Mouse (Mus musculus) embryonic facial prominence, embryonic 13.5 days (tissue): ENCODE measurements around the gene Tbc1d22a. TPM values are rescaled to one million over a fixed set of nuclear protein-coding genes. Genes with fewer than 3 reads are reported as not detected.

ENCODE experiments used
- ATAC-seq: fragments of 200-750 bp; cut with Nextera tagmentation; 2 replicates; pipeline ENCODE4 v1.8.0; 2017; ENCODE audit warnings: low read depth; ENCODE audit not compliant: insufficient number of reproducible peaks, insufficient read depth, low FRiP score, low TSS enrichment
- H3K27ac ChIP-seq: fragments of 300-500 bp; sonication (generic); 2 replicates; pipeline ENCODE4 v1.5.1; 2015; ENCODE audit warnings: moderate library complexity, mild to moderate bottlenecking, inconsistent platforms
- H3K27me3 ChIP-seq: fragments of 300-500 bp; sonication (generic); 2 replicates; pipeline ENCODE4 v1.6.1; 2015; ENCODE audit warnings: mild to moderate bottlenecking, inconsistent platforms
- H3K36me3 ChIP-seq: fragments of 300-500 bp; sonication (generic); 2 replicates; pipeline ENCODE4 v1.6.1; 2015; ENCODE audit warnings: mild to moderate bottlenecking, inconsistent platforms
- H3K4me1 ChIP-seq: fragments of 300-500 bp; sonication (generic); 2 replicates; pipeline ENCODE4 v1.6.1; 2015; ENCODE audit warnings: inconsistent platforms
- H3K4me2 ChIP-seq: fragments of 300-500 bp; sonication (generic); 2 replicates; pipeline ENCODE4 v1.6.1; 2015; ENCODE audit warnings: moderate library complexity, mild to moderate bottlenecking, inconsistent platforms
- H3K4me3 ChIP-seq: fragments of 300-500 bp; sonication (generic); 2 replicates; pipeline ENCODE4 v1.5.1; 2015; ENCODE audit warnings: mild to moderate bottlenecking, inconsistent platforms
- H3K9ac ChIP-seq: fragments of 300-500 bp; sonication (generic); 2 replicates; pipeline ENCODE4 v1.6.1; 2015; ENCODE audit warnings: mild to moderate bottlenecking, inconsistent platforms
- H3K9me3 ChIP-seq: fragments of 300-500 bp; sonication (generic); 2 replicates; pipeline ENCODE4 v1.6.1; 2016; ENCODE audit warnings: inconsistent platforms
- WGBS: fragments of 180-500 bp; shearing (Covaris S2); methylation state at CpG from one replicate; pipeline ENCODE4 v1.1.7; 2015; ENCODE audit warnings: mixed read lengths; 5-methylcytosine and 5-hydroxymethylcytosine counted together
- polyA plus RNA-seq: library from polyadenylated mRNA; unstranded; fragments of >200 nt; fragmentation: Nextera tagmentation; extraction: Ambion mirVana; gene quantifications from 2 replicates; pipeline ENCODE4 v1.2.1, GENCODE M21; 2015

Tbc1d22a gene
- polyA plus RNA-seq: 10.8 and 12.8 TPM in 2 replicates

DNA sequence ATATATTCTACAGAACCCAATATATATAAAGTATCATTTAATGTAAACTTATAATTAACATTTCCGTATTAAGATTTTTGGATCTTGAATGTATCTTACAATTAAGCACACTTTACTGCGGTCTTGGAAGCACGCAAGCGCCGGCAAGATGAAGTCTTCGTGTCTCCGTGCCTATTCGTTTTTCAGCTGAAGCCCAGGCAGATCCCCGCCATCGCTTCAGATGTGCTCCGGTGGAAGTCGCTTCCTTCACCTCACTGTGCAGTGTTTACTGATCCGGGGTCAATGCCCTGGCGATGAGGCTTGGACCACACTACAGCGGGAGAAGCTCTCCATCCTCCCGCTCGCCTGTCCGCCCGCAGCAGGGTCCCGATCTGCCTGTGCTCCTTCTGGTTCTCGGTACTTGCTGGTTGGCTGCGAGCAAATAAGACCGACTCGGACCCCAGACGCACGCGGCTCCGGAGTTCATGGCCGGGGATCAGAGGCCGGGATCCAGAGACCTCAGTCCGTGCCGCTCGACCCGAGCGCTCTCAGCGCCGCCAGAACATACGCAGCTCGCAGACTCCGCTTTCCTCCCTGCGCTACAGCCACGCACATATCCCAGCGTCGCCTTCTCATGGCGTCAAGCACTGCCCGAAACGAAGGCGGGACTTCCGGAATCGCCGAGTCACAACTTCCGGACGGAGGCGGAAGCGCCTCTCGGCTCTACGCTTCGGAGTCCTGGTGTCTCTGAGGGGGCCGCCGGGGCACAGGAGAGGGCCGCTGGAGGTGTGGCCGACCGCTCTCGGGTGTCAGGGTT, at the start of gene Tbc1d22a:
Gene Tbc1d22a, plus strand, starts transcription at position 707 of the 796 bp plus-strand sequence.
- H3K27ac ChIP-seq: peak within 1 kb of the TSS; percentile 91
- peak within 1 kb of the TSS; percentile 93 for H3K9ac ChIP-seq
- H3K4me3 ChIP-seq: peak within 1 kb of the TSS; percentile 97
- peaks cover 22% of the 10 kb centered on the region for H3K4me1 ChIP-seq
- H3K36me3 ChIP-seq: 0 out of 2 replicates have a peak, but pooled peaks cover 3% of the 10 kb centered on the region
- H3K4me2 ChIP-seq: peak within 1 kb of the TSS; percentile 99
- ATAC-seq: peak; percentile 80
- H3K27me3 ChIP-seq: no peaks in the 10 kb centered on the region
- no peaks in the 10 kb centered on the region for H3K9me3 ChIP-seq
- under 1% methylated on average over 64 of the region's 64 CpGs for WGBS

DNA sequence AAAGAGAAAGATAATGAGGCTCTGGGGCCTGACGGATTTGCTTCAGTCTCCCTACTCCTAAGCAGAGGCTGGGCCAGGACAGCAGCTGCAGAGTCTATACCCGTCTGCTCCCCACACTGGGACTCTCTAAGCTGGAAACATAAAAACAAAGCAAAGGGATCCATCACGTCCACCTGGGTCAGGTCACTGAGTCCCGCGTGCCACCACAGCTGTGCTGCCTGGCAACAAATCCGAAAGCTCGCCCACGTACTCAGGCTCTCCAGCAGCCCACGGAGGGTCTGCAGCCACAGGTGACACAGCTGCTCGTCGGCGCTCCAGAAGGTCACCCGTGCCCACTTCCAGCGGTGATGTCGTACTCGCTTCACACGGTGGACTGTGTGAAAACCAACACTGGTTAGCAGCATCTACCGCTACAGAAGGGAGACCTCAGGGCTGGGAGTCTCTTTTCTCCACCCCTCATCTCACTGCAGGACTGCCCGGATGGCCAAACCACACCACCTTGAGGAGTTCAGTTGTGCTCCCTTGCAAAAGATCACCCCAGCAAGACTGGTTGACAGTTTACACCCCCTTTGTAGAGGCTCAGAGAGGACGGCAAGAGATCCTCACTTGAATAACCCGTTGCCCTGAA, 49.4 kb upstream of the Tbc1d22a start:
- Histone ChIP-seq H3K27ac (no peak overlapping the region), H3K4me2 (no peak overlapping the region), H3K9ac (no peak overlapping the region), H3K36me3 (peaks cover 36% of the 10 kb centered on the region), H3K4me3 (no peak overlapping the region), H3K27me3 (no peaks in the 10 kb centered on the region), H3K9me3 (no peaks in the 10 kb centered on the region), H3K4me1 (peaks cover 18% of the 10 kb centered on the region)
- ATAC-seq: no peak
- 86% methylated on average over 21 of the region's 21 CpGs for WGBS

DNA sequence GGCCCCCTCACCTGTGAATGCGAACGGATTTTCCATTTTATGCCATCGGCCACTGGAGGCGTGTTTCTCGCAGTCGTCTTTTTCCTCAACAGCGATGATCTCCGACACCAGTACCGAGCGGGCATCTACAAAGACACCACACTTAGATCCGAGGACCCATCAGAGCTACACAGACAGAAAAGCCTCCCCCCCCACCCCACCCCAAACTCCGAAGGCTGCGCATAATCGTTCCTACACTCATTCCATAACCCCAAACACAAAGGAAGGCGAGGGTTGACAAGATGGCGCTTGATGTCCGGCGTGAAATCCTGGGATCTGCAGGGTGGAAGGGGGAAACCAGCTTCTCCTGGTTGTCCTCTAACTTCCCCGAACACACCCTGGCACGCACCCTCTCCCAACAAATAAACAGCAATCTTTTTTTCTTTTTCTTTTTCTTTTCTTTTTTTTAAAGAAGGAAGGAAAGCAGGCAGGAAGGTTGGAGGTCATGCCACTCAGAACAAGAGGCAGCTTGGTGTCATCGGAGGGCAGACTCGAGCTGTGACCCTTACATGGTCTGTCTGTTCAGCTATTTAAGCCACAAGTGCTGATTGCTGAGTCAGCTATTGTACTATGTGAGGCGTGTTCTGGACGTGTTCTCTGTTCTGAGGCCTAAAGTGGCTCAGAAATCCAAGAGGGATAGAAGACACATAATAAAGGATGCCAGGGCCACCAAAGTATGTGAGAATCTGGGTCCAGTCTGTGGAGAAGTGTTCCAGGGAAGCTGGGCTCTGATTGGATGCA, 48.3 kb upstream of the Tbc1d22a start:
- peaks cover 23% of the 10 kb centered on the region for H3K4me1 ChIP-seq

DNA sequence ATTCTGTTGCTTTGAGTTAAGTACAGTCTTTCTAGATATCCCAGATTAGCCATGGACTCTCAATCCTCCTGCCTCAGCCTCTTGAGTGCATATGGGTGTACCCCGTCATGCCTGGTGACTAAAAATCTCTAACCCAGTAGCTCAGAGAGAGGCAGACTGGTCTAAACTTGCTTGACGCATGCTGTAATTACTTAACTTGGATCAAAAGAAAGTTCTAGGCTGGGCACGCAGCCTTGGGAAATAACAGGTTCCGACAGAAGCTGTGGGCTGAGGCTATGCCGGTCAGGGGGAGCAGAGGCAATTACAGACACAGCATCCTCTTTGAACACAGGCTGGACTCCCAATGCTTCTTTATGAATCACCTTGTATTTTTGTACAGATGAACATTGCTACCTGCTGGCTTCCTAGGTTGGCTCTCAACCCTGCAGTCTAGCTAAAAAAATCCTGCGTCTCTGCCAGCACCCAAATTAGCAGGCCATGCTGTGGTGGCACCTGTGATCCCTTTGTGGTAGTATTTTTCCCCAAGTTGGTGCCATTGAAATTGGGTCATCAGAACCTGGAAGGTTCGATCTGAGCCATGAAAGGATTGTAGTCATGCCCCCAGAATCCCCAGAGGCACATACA, 47.1 kb upstream of the Tbc1d22a start:
- no peaks in the 10 kb centered on the region for H3K9me3 ChIP-seq
- peaks cover 26% of the 10 kb centered on the region for H3K36me3 ChIP-seq
- ATAC-seq: no peak
- 77% methylated on average over 7 of the region's 7 CpGs for WGBS
- no peaks in the 10 kb centered on the region for H3K27me3 ChIP-seq
- no peak overlapping the region for H3K4me2 ChIP-seq
- H3K27ac ChIP-seq: no peak overlapping the region; the same call in 1 of the 2 replicates
- peaks cover 31% of the 10 kb centered on the region for H3K4me1 ChIP-seq
- no peak overlapping the region for H3K4me3 ChIP-seq
- H3K9ac ChIP-seq: no peak overlapping the region

More for the DNA sequence above, 48.3 kb upstream of the Tbc1d22a start:
- no peak overlapping the region for H3K4me3 ChIP-seq
- no peaks in the 10 kb centered on the region for H3K27me3 ChIP-seq
- no peak for ATAC-seq
- H3K9ac ChIP-seq: no peak overlapping the region
- H3K4me2 ChIP-seq: no peak overlapping the region
- H3K36me3 ChIP-seq: peaks cover 36% of the 10 kb centered on the region
- H3K9me3 ChIP-seq: no peaks in the 10 kb centered on the region
- H3K27ac ChIP-seq: no peak overlapping the region
- WGBS: 89% methylated on average over 24 of the region's 24 CpGs

DNA sequence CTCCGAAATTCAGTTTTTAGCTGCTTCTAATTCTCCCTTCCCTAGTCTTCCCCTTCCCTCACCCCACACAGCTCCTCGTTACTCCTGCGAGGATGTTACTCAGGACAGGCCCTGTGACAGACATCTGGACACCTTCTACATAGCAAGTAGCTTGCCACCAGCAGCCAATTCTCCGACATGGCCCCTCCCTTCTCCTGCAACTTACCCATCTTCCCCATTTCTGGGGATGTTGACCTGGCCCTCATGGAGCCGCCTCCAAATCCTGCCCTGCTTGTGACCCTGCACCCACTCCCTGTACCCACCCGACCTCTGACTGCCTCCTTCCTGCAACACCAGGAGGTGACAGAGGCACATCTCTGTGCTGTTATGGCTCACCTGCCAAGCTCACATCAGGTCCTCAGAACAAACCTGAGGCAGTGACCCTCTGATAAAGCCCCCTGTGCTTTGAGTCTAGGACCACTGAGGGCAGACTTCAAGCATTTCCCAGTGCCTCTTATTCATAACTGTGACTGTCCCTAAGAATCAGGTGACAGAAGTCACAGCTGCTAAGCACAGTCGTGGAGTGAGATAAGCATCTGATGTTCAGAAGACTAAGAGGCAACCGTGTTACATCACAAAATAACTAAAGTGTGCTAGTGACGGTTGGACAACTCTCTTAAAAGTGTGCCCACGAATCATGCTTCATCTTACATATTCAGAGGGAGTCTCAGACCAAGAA, 46.3 kb upstream of the Tbc1d22a start:
- H3K36me3 ChIP-seq: peaks cover 19% of the 10 kb centered on the region
- H3K4me3 ChIP-seq: no peak overlapping the region
- no peak for ATAC-seq
- H3K27ac ChIP-seq: no peak overlapping the region; the same call in 1 of the 2 replicates
- peaks cover 39% of the 10 kb centered on the region for H3K4me1 ChIP-seq
- no peaks in the 10 kb centered on the region for H3K27me3 ChIP-seq
- H3K4me2 ChIP-seq: no peak overlapping the region
- WGBS: 72% methylated on average over 10 of the region's 10 CpGs
- H3K9ac ChIP-seq: no peak overlapping the region
- H3K9me3 ChIP-seq: no peaks in the 10 kb centered on the region

DNA sequence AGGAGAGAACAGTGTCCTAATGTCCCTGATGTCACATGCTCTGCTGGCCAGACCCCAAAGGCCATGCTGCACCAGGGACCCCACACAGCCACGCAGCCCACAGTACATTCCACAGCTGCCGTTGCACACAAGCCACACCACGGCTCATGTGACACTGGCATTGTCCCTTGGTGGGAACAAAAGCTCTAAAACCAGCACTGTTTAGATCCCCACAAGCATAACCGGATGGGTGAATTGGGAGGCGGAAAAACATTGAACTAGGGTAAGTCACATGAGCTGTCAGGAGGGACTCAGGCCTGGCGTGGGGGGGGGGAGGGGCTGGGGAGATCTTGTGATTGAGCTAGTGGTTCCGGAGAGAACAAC, 45.8 kb upstream of the Tbc1d22a start:
- Histone ChIP-seq H3K4me3 (no peak overlapping the region), H3K9ac (no peak overlapping the region), H3K36me3 (peaks cover 16% of the 10 kb centered on the region), H3K9me3 (no peaks in the 10 kb centered on the region), H3K27me3 (no peaks in the 10 kb centered on the region), H3K27ac (no peak overlapping the region), H3K4me1 (peaks cover 44% of the 10 kb centered on the region), H3K4me2 (no peak overlapping the region)
- 44% methylated on average over 7 of the region's 7 CpGs for WGBS
- ATAC-seq: no peak

DNA sequence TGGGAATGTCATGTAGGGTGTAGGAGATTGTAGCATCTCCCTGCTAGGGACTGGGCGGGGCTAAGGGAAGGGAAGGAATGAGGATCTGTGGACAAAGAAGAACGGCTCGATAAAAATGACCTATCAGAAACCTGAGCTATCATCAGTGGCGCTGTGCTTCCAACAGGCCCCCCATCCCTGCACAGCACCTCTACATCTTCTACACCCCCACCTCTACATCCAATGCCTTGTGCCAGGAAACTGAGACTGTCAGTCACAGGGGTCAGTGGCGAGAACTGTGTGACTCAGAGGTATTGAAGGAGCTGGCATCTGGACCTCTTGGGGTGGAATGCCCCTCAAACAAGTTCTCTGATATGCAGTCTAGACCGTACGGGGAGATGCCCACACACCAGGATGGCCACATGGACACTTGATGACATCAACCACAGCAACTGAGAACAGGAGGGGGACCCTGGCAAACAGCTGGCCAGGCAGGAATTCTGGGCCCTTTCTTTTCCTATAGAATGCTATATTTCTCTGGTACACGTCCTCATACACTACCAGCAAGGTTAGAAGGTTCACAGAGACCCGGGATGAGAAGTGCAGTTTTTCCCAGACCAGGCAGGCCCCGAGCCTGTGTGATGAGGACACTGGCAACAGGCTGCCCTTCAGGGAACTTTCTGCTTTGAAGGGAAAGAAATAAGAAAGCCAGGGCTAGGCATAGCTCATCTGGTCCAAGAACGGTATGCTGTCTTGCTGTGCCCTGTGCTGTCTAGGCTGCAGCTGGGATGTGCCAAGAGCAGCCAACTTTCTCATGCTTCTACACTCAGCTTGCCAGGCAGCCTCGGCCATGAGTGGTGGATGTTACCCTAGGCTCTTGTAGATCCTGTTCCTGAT, 45.1 kb upstream of the Tbc1d22a start:
- Histone ChIP-seq H3K9ac (0 out of 2 replicates have a peak overlapping the region, but pooled peaks have one; percentile 27), H3K4me2 (no peak overlapping the region), H3K36me3 (peaks cover 10% of the 10 kb centered on the region), H3K9me3 (no peaks in the 10 kb centered on the region), H3K4me1 (peaks cover 51% of the 10 kb centered on the region), H3K27me3 (no peaks in the 10 kb centered on the region), H3K27ac (0 out of 2 replicates have a peak overlapping the region, but pooled peaks have one; percentile 44), H3K4me3 (no peak overlapping the region)
- ATAC-seq: no peak
- WGBS: 78% methylated on average over 12 of the region's 12 CpGs

DNA sequence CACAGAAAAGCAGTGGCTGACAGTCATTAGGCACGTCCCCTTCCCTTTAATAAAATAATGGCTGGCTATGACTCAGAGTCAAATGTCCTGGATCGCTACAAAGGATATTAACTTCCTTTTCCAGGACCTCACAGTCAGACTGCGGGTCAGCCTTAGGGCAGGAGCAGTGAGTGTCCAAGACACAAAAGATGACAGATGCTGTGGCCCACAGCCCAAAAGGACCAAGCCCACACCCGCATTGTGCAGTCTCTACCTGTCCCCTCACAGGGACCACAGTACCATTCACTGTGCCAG, 44.5 kb upstream of the Tbc1d22a start:
- H3K27ac ChIP-seq: no peak overlapping the region
- H3K4me3 ChIP-seq: no peak overlapping the region
- ATAC-seq: no peak
- 0 out of 2 replicates have a peak overlapping the region, but pooled peaks have one; percentile 27 for H3K9ac ChIP-seq
- no peak overlapping the region for H3K4me2 ChIP-seq
- peaks cover 5% of the 10 kb centered on the region for H3K36me3 ChIP-seq
- WGBS: 66% methylated on average over 4 of the region's 4 CpGs
- H3K27me3 ChIP-seq: no peaks in the 10 kb centered on the region
- peaks cover 57% of the 10 kb centered on the region for H3K4me1 ChIP-seq
- no peaks in the 10 kb centered on the region for H3K9me3 ChIP-seq

DNA sequence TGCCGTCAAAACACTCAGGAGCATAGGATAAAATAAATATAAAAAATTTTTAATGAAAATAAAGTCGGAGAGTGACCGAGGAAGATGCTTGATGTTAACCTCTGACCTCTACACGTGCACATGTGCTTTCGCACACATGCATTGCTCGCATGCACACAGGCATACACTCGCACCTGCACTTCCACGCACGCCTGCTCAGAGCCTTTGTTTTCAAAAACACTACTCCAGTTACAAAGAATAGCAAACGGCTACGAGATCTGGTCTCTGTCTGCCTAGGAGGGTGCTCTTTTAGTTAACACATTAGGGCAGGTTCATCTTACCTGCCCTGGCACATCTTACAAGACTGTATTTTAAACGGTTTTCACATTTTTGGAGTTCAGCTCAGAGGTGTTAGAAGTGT, 42.9 kb upstream of the Tbc1d22a start:
- no peak overlapping the region for H3K4me2 ChIP-seq
- H3K27ac ChIP-seq: no peak overlapping the region
- no peaks in the 10 kb centered on the region for H3K9me3 ChIP-seq
- ATAC-seq: no peak
- no peak overlapping the region for H3K9ac ChIP-seq
- no peaks in the 10 kb centered on the region for H3K27me3 ChIP-seq
- peaks cover 58% of the 10 kb centered on the region for H3K4me1 ChIP-seq
- H3K36me3 ChIP-seq: no peaks in the 10 kb centered on the region
- WGBS: 51% methylated on average over 12 of the region's 12 CpGs
- no peak overlapping the region for H3K4me3 ChIP-seq

DNA sequence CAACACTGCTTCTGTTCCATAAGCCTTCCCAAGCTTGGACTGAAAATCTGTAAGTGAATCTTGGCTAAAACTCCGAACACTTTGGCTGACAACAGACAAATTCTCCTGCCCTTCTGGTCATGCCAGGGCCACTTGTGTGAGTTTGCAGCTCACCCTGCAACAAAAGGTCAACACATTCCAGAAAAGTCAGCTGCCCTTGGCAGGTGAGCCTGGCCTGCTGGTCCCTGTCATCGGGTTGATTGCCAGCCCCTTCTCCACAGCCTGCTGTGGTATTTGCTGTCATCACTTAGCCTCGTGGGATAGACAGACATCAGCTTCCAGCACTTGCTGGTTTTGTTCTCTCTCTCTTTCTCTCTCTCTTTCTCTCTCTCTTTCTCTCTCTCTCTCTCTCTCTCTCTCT, 42.1 kb upstream of the Tbc1d22a start:
- no peak for ATAC-seq
- no peaks in the 10 kb centered on the region for H3K27me3 ChIP-seq
- 47% methylated on average over 3 of the region's 3 CpGs for WGBS
- H3K9me3 ChIP-seq: no peaks in the 10 kb centered on the region
- H3K4me1 ChIP-seq: peaks cover 58% of the 10 kb centered on the region
- H3K36me3 ChIP-seq: no peaks in the 10 kb centered on the region
- no peak overlapping the region for H3K4me3 ChIP-seq
- H3K9ac ChIP-seq: no peak overlapping the region
- H3K4me2 ChIP-seq: no peak overlapping the region
- H3K27ac ChIP-seq: no peak overlapping the region
